Mouse (Mus musculus) bone marrow, adult 2 months (tissue): Measurements from ENCODE around the gene Lypd5. TPM values are rescaled to one million over a fixed set of nuclear protein-coding genes. Genes with fewer than 3 reads are reported as not detected.

ENCODE experiments used
- H3K27ac ChIP-seq: fragments of 200-500 bp; 2 replicates; pipeline ENCODE4 v1.5.1; 2012; ENCODE audit warnings: low read depth, mild to moderate bottlenecking, control low read depth, inconsistent platforms, low read length; ENCODE audit not compliant: control insufficient read depth, poor library complexity, insufficient read depth
- H3K4me1 ChIP-seq: fragments of 200-500 bp; 2 replicates; pipeline ENCODE4 v1.6.1; 2011; ENCODE audit warnings: low read length; ENCODE audit not compliant: control insufficient read depth, insufficient read depth
- H3K4me3 ChIP-seq: fragments of 200-500 bp; replicated peaks from 2 replicates; pipeline ENCODE3; 2011; ENCODE audit warnings: mild to moderate bottlenecking, low read depth, low read length, control low read depth; ENCODE audit not compliant: control insufficient read depth
- CTCF ChIP-seq: fragments of 200-500 bp; IDR thresholded peaks from 2 replicates; pipeline ENCODE4 v1.5.1; 2011; ENCODE audit warnings: low read length, control low read depth; ENCODE audit not compliant: control insufficient read depth, insufficient read depth
- POLR2A ChIP-seq: fragments of 200-500 bp; IDR thresholded peaks from 2 replicates; pipeline ENCODE4 v1.6.1; 2011; ENCODE audit warnings: low read depth, mild to moderate bottlenecking, control low read depth, low read length, borderline replicate concordance; ENCODE audit not compliant: control insufficient read depth
- WGBS: fragments of 180-500 bp; shearing (Covaris S2); methylation state at CpG from one replicate; pipeline ENCODE4 v1.1.7; 2018; 5-methylcytosine and 5-hydroxymethylcytosine counted together
- polyA plus RNA-seq: library from polyadenylated mRNA; stranded (reverse); fragments of >200 nt; gene quantifications from 2 replicates; pipeline ENCODE4 v1.2.4, GENCODE M21; 2011; ENCODE audit warnings: low replicate concordance; ENCODE audit not compliant: missing spikeins, insufficient read depth, insufficient read length

The Lypd5 gene
- polyA plus RNA-seq, 1 experiment = not detected

GRCm38 (mm10) chr7:24380370-24380769 is 31.4 kb downstream of the Lypd5 start:
- Histone ChIP-seq H3K27ac (peak overlapping the region; percentile 22), H3K4me3 (no peak overlapping the region), H3K4me1 (peaks cover 4% of the 10 kb centered on the region; the same call in 1 of the 2 replicates)
- WGBS = 63% methylated on average over 2 of the region's 2 CpGs
- TF ChIP-seq CTCF (no peak), POLR2A (no peak)

GRCm38 (mm10) chr7:24382730-24383372 is 33.9 kb downstream of the Lypd5 start:
- peaks cover 8% of the 10 kb centered on the region for H3K4me1 ChIP-seq
- WGBS = 86% methylated on average over 16 of the region's 16 CpGs
- no peak overlapping the region for H3K4me3 ChIP-seq
- TF ChIP-seq CTCF = no peak
- no peak for TF ChIP-seq POLR2A
- no peak overlapping the region for H3K27ac ChIP-seq

GRCm38 (mm10) chr7:24384070-24384469 is 35.1 kb downstream of the Lypd5 start:
- TF ChIP-seq POLR2A = no peak
- TF ChIP-seq CTCF = no peak
- H3K4me1 ChIP-seq = peaks cover 7% of the 10 kb centered on the region
- H3K4me3 ChIP-seq = no peak overlapping the region
- 66% methylated on average over 6 of the region's 6 CpGs for WGBS
- no peak overlapping the region; the same call in 1 of the 2 replicates for H3K27ac ChIP-seq

GRCm38 (mm10) chr7:24384827-24385226 is 35.8 kb downstream of the Lypd5 start:
- Histone ChIP-seq H3K27ac (no peak overlapping the region), H3K4me3 (no peak overlapping the region), H3K4me1 (peaks cover 9% of the 10 kb centered on the region)
- WGBS = 20% methylated on average over 11 of the region's 11 CpGs
- TF ChIP-seq POLR2A = no peak
- TF ChIP-seq CTCF = peak; percentile 95

DNA sequence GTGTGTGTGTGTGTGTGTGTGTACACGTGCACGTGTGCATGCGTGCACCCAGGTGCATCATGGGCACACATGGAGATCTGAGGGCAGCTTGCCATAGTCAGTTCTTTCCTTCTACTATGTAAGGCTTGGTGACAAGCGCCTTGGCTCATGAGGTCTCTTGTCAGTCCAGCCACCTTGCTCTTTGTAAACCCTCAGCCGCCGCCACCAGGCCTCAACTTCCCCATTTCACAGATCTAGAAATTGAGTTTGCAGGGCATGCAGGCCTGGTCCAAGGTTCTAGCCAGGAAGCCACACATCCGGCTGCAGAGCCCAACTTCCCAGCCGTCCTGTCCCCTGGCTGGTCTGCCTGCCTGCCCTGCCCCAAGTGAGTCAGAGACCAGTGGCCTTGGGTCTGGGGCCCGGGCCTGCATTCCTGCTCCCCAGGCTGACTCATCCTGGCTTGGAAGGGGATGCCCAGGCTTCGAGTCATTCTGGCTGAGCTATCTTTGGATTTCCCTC is 38.1 kb downstream of the Lypd5 start:
- H3K27ac ChIP-seq = peak overlapping the region; percentile 37
- 17% methylated on average over 10 of the region's 10 CpGs for WGBS
- TF ChIP-seq POLR2A (no peak), CTCF (no peak)

DNA sequence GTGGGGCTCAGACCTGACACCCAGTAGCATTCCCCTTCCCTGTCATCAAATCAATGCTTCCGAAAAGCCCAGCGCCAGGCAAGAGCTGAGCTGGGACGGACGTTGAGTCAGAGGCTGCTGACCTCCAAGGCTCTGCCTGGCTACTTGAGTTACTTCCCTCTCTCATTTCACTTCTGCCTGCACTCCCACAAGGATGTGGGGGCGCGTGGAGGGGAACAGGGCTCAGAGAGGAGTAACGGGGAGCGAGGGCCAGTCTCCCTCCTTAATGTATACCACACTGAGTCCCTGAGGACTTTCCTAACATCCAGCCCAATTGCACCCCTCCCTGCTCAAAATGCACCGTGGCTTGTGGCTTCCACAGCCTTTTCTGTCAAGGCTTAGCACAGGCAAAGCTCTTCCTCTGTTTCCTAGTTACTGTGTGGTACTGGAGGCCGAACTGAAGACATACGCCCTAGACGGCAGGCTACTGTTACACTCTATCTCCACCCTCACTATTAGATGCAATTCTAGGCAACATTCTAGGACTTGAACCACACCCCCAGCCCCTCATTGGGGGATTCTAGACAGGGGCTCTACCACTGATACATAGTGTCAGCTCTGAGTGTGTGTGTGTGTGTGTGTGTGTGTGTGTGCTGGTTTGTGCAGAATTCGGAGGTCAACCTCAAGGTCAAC is 40.7 kb downstream of the Lypd5 start:
- no peak overlapping the region for H3K27ac ChIP-seq
- 18% methylated on average over 13 of the region's 13 CpGs for WGBS
- H3K4me1 ChIP-seq = peaks cover 11% of the 10 kb centered on the region
- TF ChIP-seq POLR2A (no peak), CTCF (no peak)
- no peak overlapping the region for H3K4me3 ChIP-seq

More for the DNA sequence above, 38.1 kb downstream of the Lypd5 start:
- Histone ChIP-seq H3K4me3 (no peak overlapping the region), H3K4me1 (peaks cover 9% of the 10 kb centered on the region)

- Histone ChIP-seq H3K4me1 (peaks cover 13% of the 10 kb centered on the region), H3K27ac (no peak overlapping the region), H3K4me3 (no peak overlapping the region)
- no peak for TF ChIP-seq CTCF
- no peak for TF ChIP-seq POLR2A
- WGBS = 63% methylated on average over 7 of the region's 7 CpGs
These were observed 41.5 kb downstream of the Lypd5 start for GRCm38 (mm10) chr7:24390512-24390911.

- TF ChIP-seq CTCF (no peak), POLR2A (no peak)
- Histone ChIP-seq H3K27ac (no peak overlapping the region), H3K4me3 (no peak overlapping the region), H3K4me1 (peaks cover 14% of the 10 kb centered on the region)
- 37% methylated on average over 5 of the region's 5 CpGs for WGBS
These were observed 42.1 kb downstream of the Lypd5 start for GRCm38 (mm10) chr7:24391077-24391476.

GRCm38 (mm10) chr7:24391687-24392086 is 42.7 kb downstream of the Lypd5 start:
- Histone ChIP-seq H3K4me1 (peaks cover 16% of the 10 kb centered on the region), H3K4me3 (no peak overlapping the region), H3K27ac (no peak overlapping the region)
- TF ChIP-seq POLR2A (no peak), CTCF (no peak)
- 46% methylated on average over 2 of the region's 2 CpGs for WGBS
